Mouse (Mus musculus): ENCODE measurements around the gene Mapk11. TPM values are rescaled to one million over a fixed set of nuclear protein-coding genes. Genes with fewer than 3 reads are reported as not detected.

Gene Mapk11
- polyA plus RNA-seq, 1 experiment: 9.1 TPM

DNA sequence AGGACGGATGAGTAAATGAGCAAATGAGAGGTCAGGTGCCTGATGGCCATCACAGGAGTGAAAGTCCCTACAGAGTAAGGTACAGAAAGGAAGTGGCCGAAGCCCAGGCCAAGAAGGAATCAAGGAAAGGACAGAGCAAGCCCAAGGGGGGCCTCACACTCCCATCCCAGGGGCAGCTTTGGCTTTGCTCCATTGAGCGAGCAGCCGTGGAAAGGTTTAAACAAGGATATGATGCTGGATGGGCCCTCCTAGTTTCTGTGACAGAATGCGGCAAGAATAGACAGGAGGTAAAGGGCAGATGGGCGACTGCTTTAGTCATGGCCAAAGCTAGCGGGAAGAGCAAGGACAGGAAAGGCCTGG lies 11.4 kb downstream of the Mapk11 start:
- H3K4me3 ChIP-seq (ENCODE audit: low read depth, low read length): no peak overlapping the region
- no peak overlapping the region for H3K9ac ChIP-seq (ENCODE audit: low read depth, poor library complexity, severe bottlenecking)
- H3K27me3 ChIP-seq (ENCODE audit: control insufficient read depth, insufficient read depth, low read length, poor library complexity, severe bottlenecking): no peaks in the 10 kb centered on the region
- H3K4me1 ChIP-seq (ENCODE audit: control insufficient read depth, insufficient read depth, low read length): no peaks in the 10 kb centered on the region
- H3K27ac ChIP-seq (ENCODE audit: insufficient read depth, low read length): no peak overlapping the region
- no peaks in the 10 kb centered on the region for H3K36me3 ChIP-seq (ENCODE audit: control insufficient read depth, insufficient read depth, low read length, poor library complexity, severe bottlenecking)
- H3K9me3 ChIP-seq (replicated peaks; ENCODE audit: control insufficient read depth, insufficient read depth, low read length, poor library complexity, severe bottlenecking): no peaks in the 10 kb centered on the region
- TF ChIP-seq CTCF (IDR thresholded peaks at IDR 0.05; ENCODE audit: low read depth, low read length) (no peak), POLR2A (IDR thresholded peaks at IDR 0.05; ENCODE audit: insufficient read depth, low read length) (no peak), EP300 (IDR thresholded peaks at IDR 0.05; ENCODE audit: insufficient read depth, low read depth, low read length) (no peak)

DNA sequence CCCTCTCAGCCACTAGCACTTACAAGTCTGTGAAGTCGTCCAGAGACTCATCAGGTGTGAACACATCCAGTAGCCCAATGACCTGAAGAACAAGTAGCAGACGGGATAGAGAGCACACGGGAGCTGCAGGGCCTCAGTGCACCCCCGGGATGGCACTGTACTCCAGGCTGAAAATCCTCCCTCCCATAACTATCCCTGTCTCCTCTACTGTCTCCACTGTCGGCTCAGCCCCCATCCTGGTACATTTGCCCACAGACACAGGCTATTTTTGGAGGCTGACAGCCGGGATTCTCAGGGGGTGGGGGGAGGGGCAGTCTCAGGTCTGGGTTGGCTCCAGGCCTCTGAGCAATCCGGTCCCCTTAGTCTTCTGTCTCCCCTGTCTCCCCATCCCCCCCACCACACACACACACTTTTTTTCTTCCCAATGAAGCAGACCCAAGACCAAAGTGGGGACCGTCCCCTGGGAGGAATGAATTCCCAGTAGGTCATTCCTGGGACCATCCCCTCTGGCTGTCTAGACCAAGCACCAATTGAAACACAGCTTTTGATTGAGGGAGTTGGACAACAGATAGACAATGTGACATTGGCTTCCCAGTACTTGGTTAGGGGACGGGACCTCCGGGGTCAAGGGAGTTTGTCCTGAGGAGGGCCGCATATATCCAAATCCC lies 11.9 kb downstream of the Mapk11 start:
- no peak overlapping the region for H3K27ac ChIP-seq (ENCODE audit: insufficient read depth, low read length)
- no peaks in the 10 kb centered on the region for H3K27me3 ChIP-seq (ENCODE audit: control insufficient read depth, insufficient read depth, low read length, poor library complexity, severe bottlenecking)
- H3K9ac ChIP-seq (ENCODE audit: low read depth, poor library complexity, severe bottlenecking): no peak overlapping the region
- no peaks in the 10 kb centered on the region for H3K9me3 ChIP-seq (replicated peaks; ENCODE audit: control insufficient read depth, insufficient read depth, low read length, poor library complexity, severe bottlenecking)
- H3K4me3 ChIP-seq (ENCODE audit: low read depth, low read length): no peak overlapping the region
- H3K4me1 ChIP-seq (ENCODE audit: control insufficient read depth, insufficient read depth, low read length): no peaks in the 10 kb centered on the region
- TF ChIP-seq EP300 (IDR thresholded peaks at IDR 0.05; ENCODE audit: insufficient read depth, low read depth, low read length) (no peak), POLR2A (IDR thresholded peaks at IDR 0.05; ENCODE audit: insufficient read depth, low read length) (no peak), CTCF (IDR thresholded peaks at IDR 0.05; ENCODE audit: low read depth, low read length) (no peak)
- no peaks in the 10 kb centered on the region for H3K36me3 ChIP-seq (ENCODE audit: control insufficient read depth, insufficient read depth, low read length, poor library complexity, severe bottlenecking)

DNA sequence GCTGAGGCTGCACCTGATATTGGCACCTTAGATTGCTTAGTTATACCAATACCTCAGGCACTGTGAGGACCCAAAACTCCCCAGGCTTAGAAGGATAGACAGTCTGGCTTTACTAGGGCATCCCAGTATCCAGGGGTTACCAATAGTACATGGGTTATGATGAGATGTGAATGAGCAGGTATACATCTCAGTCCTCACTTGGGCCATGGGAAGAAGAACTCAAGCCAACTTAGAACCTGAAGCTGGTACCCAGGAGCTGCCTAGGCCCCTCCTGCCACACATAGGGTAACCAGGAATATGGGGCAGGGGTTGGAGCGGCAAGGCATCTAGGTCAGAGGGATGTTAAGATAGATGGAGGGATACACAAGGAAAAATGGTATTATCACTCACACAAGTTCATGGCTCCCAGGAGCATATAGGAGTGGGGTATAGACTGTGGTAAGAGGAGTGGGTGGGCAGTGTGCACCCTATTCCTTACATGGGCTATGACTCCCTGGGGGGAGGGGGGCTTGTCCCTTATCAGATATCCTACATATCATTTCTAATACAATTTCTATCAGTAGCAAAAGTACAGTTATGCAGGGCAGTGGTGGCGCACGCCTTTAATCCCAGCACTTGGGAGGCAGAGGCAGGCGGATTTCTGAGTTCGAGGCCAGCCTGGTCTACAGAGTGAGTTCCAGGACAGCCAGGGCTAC lies 12.8 kb downstream of the Mapk11 start:
- Histone ChIP-seq H3K36me3 (ENCODE audit: control insufficient read depth, insufficient read depth, low read length, poor library complexity, severe bottlenecking) (no peaks in the 10 kb centered on the region), H3K9ac (ENCODE audit: low read depth, poor library complexity, severe bottlenecking) (no peak overlapping the region), H3K27me3 (ENCODE audit: control insufficient read depth, insufficient read depth, low read length, poor library complexity, severe bottlenecking) (no peaks in the 10 kb centered on the region), H3K4me1 (ENCODE audit: control insufficient read depth, insufficient read depth, low read length) (no peaks in the 10 kb centered on the region), H3K4me3 (ENCODE audit: low read depth, low read length) (no peak overlapping the region), H3K27ac (ENCODE audit: insufficient read depth, low read length) (no peak overlapping the region), H3K9me3 (replicated peaks; ENCODE audit: control insufficient read depth, insufficient read depth, low read length, poor library complexity, severe bottlenecking) (no peaks in the 10 kb centered on the region)
- TF ChIP-seq CTCF (IDR thresholded peaks at IDR 0.05; ENCODE audit: low read depth, low read length): no peak
- no peak for TF ChIP-seq EP300 (IDR thresholded peaks at IDR 0.05; ENCODE audit: insufficient read depth, low read depth, low read length)
- TF ChIP-seq POLR2A (IDR thresholded peaks at IDR 0.05; ENCODE audit: insufficient read depth, low read length): no peak

DNA sequence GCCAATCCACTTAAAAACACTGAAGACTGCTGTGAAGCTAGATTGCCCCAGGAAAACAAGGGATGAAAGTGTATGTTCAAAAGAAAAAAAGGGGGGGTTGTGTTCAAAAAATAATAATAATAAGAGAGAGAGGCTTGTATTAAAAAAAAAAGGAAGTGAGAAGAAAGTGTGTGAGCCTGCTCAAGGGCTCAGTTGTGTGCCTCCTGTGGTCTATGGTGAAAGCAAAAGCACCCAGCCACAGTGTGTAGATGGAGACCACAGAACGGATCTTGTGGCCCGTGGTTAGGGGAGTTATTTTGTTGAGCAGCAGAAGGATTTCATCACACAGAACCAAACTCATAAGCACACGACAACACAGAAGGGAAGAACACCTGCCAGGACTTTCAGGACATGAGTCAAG lies 18.1 kb downstream of the Mapk11 start:
- TF ChIP-seq EP300 (IDR thresholded peaks at IDR 0.05; ENCODE audit: insufficient read depth, low read depth, low read length): no peak
- no peak for TF ChIP-seq POLR2A (IDR thresholded peaks at IDR 0.05; ENCODE audit: insufficient read depth, low read length)
- TF ChIP-seq CTCF (IDR thresholded peaks at IDR 0.05; ENCODE audit: low read depth, low read length): no peak
- Histone ChIP-seq H3K27ac (ENCODE audit: insufficient read depth, low read length) (no peak overlapping the region), H3K27me3 (ENCODE audit: control insufficient read depth, insufficient read depth, low read length, poor library complexity, severe bottlenecking) (no peaks in the 10 kb centered on the region), H3K9ac (ENCODE audit: low read depth, poor library complexity, severe bottlenecking) (no peak overlapping the region), H3K4me3 (ENCODE audit: low read depth, low read length) (no peak overlapping the region), H3K4me1 (ENCODE audit: control insufficient read depth, insufficient read depth, low read length) (peaks cover 2% of the 10 kb centered on the region), H3K9me3 (replicated peaks; ENCODE audit: control insufficient read depth, insufficient read depth, low read length, poor library complexity, severe bottlenecking) (no peaks in the 10 kb centered on the region), H3K36me3 (ENCODE audit: control insufficient read depth, insufficient read depth, low read length, poor library complexity, severe bottlenecking) (no peaks in the 10 kb centered on the region)

DNA sequence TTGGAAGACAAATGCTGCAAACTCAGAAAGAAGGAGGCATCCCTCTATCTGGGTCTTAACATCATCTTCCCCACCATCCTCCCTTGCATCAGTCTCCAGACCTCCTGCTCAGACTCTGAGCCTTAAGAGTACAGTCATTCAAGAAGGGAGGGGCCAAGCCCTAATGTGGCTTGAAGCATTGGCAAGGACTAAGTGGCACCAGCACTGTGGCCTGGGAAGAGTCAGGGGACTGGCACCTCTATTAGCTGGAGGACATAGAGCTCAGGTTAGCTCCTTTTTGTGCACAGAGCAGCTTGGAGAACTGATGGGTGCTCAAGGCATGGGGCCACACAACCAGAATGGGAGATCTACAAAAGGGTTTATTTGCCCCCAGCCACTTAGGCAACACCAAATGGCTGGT lies 19.2 kb downstream of the Mapk11 start:
- H3K36me3 ChIP-seq (ENCODE audit: control insufficient read depth, insufficient read depth, low read length, poor library complexity, severe bottlenecking): no peaks in the 10 kb centered on the region
- no peak overlapping the region for H3K27ac ChIP-seq (ENCODE audit: insufficient read depth, low read length)
- TF ChIP-seq POLR2A (IDR thresholded peaks at IDR 0.05; ENCODE audit: insufficient read depth, low read length): no peak
- H3K4me3 ChIP-seq (ENCODE audit: low read depth, low read length): no peak overlapping the region
- peaks cover 2% of the 10 kb centered on the region for H3K4me1 ChIP-seq (ENCODE audit: control insufficient read depth, insufficient read depth, low read length)
- no peak overlapping the region for H3K9ac ChIP-seq (ENCODE audit: low read depth, poor library complexity, severe bottlenecking)
- H3K27me3 ChIP-seq (ENCODE audit: control insufficient read depth, insufficient read depth, low read length, poor library complexity, severe bottlenecking): no peaks in the 10 kb centered on the region
- no peaks in the 10 kb centered on the region for H3K9me3 ChIP-seq (replicated peaks; ENCODE audit: control insufficient read depth, insufficient read depth, low read length, poor library complexity, severe bottlenecking)

All from ES-Bruce4 (cell line).